Mouse (Mus musculus) lung, postnatal 10 days (tissue): ENCODE measurements around the gene Bcar1.
A peak's percentile ranks its signal among the peaks of the same experiment; 100 is the strongest.

ENCODE experiments used
- DNase-seq: peaks from one replicate; pipeline ENCODE4 v3.0.0; 2021

Bcar1 gene

GRCm38 (mm10) chr8:111712588-111712987, 31.0 kb downstream of the Bcar1 start:
- peak; percentile 83 for DNase-seq

GRCm38 (mm10) chr8:111712135-111712534, 31.5 kb downstream of the Bcar1 start:
- DNase-seq, result no peak

DNA sequence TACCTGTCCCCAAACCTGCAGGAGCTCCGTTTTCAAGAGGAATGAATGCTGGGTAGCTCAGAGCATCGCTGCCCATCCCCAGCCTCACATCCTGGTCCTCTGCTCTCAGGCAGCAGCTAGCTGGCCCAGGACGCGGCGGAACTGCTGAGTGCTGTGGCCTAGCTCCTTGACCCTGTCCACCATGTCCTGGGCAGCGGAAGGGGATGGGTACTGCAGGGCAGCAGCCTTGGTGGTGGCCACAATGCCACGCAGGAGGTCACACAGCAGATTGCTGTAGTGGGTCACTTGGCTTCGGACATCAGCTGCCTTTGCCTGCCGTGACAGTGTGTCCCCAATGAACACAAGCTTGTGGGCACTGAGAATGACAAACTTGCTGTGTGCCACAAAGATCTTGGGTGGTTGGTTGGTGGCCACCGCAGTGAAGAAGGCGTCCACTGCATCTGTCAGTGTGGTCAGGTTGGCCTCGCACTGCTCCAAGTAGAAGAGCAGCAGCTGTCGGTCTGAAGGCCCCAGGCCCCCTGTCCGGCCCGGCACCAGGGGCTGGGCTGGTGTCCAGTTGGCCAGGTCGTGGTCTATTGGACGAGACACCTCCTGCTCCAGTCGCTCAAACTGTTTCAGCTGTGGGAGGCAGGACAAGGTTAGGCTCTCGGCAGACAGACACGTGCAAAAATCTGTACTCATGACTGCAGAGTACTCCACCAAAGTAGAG, 32.7 kb downstream of the Bcar1 start:
- DNase-seq, result no peak

GRCm38 (mm10) chr8:111709223-111709622, 34.4 kb downstream of the Bcar1 start:
- DNase-seq, result no peak

- DNase-seq, result no peak
These were observed 35.3 kb downstream of the Bcar1 start for GRCm38 (mm10) chr8:111708265-111708664.

DNA sequence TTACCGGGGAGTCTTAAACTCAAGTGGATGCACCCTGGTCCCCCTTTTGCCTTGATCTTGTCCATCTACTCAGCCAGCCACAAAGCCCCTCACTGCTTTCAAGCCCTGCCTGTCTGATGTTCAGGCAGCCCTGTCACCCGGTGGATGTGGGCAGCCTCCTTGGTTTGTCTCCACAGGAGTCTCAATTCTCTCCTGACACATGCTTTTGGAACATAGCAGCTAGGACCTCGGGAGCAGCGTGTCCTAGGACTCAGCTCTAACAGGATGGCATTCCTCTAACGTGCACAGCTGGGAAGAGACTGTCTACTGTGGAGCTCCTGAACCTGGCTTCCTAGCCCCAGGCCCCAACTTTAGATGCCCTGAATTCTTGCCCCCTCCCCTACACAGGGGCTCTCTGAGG, 37.9 kb downstream of the Bcar1 start:
- no peak for DNase-seq

DNA sequence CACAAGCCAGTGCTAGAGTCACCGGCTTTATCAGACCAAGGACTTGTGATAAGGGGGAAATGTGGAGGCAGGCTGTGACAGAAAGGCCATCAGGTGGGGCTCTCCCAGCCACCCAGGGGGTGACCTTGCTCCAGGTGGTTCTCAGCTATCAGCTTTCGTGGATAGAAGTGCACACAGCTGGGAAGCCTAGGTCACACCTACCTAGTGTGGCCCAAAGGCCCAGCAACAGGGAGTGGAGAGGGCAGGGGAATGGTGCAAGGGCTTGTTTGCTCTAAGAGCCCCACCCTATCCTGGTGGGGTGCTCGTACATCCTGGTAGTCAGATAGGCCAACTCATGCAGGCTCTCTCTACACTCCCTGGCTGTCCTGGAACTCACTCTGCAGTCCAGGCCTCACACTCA, 38.4 kb downstream of the Bcar1 start:
- no peak for DNase-seq

DNA sequence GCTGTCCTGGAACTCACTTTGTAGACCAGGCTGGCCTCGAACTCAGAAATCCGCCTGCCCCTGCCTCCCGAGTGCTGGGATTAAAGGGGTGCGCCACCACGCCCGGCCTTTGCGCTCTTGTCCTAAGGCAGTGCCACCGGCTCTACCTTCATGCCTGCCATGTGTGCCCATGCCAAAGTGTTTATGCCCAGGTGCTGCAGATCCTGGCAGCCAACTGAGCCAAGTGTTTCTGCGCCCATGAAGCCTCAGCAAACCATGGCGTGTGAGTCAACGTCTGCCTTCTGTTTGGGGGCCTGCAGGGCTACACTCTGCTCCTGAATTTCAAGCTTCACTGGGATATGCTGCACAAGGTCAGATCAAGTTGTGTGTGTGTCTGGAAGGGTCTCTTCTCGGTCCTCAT, 39.0 kb downstream of the Bcar1 start:
- no peak for DNase-seq

- no peak for DNase-seq
These were observed 42.2 kb downstream of the Bcar1 start for GRCm38 (mm10) chr8:111701380-111701779.

DNA sequence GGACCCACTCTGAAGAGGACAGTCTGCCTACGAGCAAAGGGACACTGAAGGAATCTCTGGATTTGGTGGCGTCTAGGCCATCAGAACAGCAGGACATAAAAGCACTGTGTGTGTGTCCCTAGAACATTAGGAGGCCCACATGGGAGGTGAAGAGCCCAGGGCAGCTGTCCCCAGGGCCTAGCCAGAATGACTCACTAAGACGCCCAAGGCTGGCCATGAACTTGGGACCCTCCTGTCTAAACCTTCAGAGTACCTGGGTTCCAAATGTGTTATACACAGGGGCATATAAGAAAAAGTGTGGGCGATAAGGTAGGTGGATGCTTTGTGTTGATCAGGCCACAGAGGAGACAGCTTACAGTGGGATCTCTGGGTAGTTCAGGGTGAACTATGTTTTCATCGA, 42.9 kb downstream of the Bcar1 start:
- no peak for DNase-seq

DNA sequence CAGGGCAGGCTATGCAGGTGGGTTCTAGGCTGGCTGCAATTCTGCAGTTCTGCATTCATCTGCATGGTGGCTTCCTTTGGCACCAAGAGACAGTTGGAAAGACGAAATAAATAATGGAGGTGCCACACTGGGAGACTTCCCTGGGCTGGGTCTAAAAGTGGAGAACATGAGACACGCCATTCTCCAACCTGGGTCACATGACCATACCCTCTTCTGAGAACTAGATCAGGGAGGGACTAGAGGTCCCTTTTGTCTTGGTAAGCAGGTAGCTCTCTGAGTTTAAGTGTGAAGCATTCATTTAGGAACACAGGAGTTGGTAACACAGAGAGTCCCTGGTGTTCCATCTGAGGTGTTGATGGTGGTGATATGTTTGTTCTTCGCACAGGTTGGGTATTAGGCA, 43.4 kb downstream of the Bcar1 start:
- DNase-seq, result no peak

GRCm38 (mm10) chr8:111699035-111699434, 44.6 kb downstream of the Bcar1 start:
- DNase-seq, result no peak

- no peak for DNase-seq
These were observed 46.0 kb downstream of the Bcar1 start for GRCm38 (mm10) chr8:111697655-111698054.

GRCm38 (mm10) chr8:111695441-111695840, 48.2 kb downstream of the Bcar1 start:
- no peak for DNase-seq

- DNase-seq, result peak; percentile 51
These were observed 50.3 kb downstream of the Bcar1 start for GRCm38 (mm10) chr8:111693261-111693741.

- DNase-seq, result no peak
These were observed 52.6 kb downstream of the Bcar1 start, which contains the start of gene Ctrb1 for GRCm38 (mm10) chr8:111690960-111691445. Ctrb1 (minus strand) TSS chr8:111691010.

GRCm38 (mm10) chr8:111686881-111687280, 56.7 kb downstream of the Bcar1 start:
- DNase-seq, result no peak

DNA sequence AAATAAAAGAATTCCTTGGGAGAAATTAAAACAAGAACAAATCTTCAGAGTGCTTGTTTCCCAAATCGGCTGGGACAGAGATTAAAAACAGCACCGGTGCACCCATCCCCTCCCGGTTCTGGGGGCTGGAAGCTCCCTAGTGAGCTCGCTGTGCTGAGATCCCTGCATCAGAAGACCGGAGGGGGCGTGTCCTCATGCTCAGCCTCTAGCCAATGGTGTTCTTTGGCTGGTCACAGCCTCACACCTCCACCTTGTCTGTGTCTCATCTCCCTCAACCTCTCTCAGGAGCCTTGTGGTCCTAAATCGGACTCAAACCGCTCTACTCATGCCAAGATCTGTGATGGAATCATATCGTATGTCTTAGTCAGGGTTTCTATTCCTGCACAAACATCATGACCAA, 61.1 kb downstream of the Bcar1 start:
- DNase-seq, result no peak

DNA sequence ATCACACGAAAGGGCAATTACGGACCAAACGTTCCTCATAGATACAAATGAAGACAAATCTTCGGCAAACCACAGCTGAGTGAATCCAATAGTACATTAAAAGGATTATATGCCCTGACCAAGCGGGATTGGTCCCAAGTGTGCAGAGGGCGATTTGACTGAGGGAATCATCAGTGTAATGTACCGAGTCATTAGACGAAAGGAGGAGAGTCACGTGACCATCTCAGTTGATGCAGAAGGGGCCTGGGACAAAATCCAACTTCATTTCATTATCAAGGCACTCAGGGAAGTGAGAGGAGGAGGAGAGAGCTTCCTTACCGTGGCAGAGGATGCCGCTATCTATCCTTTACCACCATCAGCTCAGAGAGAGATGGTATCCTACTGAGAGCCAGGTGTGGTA, 62.5 kb downstream of the Bcar1 start:
- DNase-seq, result no peak

GRCm38 (mm10) chr8:111680423-111681028, 63.1 kb downstream of the Bcar1 start:
- DNase-seq, result peak; percentile 33

GRCm38 (mm10) chr8:111678848-111679247, 64.8 kb downstream of the Bcar1 start:
- DNase-seq, result no peak

GRCm38 (mm10) chr8:111678111-111678510, 65.5 kb downstream of the Bcar1 start:
- peak; percentile 79 for DNase-seq

DNA sequence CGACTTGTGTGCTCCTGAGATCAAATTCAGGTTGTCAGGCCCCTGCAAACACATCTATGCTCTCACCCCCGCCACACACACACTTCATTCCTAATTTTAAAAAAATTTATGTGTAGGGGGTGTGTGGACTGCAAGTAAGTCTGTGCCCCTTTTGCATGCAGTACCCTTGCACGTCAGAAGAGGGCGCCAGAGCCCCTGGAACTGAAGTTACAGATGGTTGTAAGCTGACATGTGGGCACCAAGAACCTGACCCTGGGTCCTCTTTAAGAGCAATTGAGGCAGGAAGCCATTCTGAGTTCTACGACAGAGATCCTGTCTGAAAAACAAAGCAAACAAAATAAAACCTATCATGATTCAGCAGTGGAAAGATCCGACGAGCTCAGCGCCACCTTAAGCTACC, 67.4 kb downstream of the Bcar1 start:
- peak; percentile 21 for DNase-seq

GRCm38 (mm10) chr8:111666751-111667150, 76.9 kb downstream of the Bcar1 start:
- no peak for DNase-seq
